Mouse (Mus musculus) lung, adult 2 months (tissue): Measurements from ENCODE around the gene Trim80.

Source experiments
- CTCF ChIP-seq: fragments of 200-500 bp; IDR thresholded peaks from 2 replicates; pipeline ENCODE4 v1.5.1; 2011; ENCODE audit warnings: mild to moderate bottlenecking, low read length, control low read depth; ENCODE audit not compliant: insufficient read depth
- POLR2A ChIP-seq: fragments of 200-500 bp; IDR thresholded peaks from 2 replicates; pipeline ENCODE4 v1.6.1; 2011; ENCODE audit warnings: low read depth, mild to moderate bottlenecking, control low read depth, low read length, borderline replicate concordance; ENCODE audit errors: extremely low read depth

- TF ChIP-seq POLR2A: no peak
- no peak for TF ChIP-seq CTCF
These were observed 52.0 kb downstream of the Trim80 start for GRCm38 (mm10) chr11:115492387-115492786.
